Mouse (Mus musculus): ENCODE measurements around the gene Cnnm2. TPM values are rescaled to one million over a fixed set of nuclear protein-coding genes. Genes with fewer than 3 reads are reported as not detected.
A peak's percentile ranks its signal among the peaks of the same experiment; 100 is the strongest.

Gene Cnnm2
- total and polyA plus RNA-seq, 3 experiments, result 4.0 to 10.7 TPM; not detected in 1

GRCm38 (mm10) chr19:46848381-46849268 is 87.2 kb downstream of the Cnnm2 start:
- Histone ChIP-seq H3K36me3 (ENCODE audit: control insufficient read depth in 1 of 2, insufficient read depth in 2 of 2, low read length in 2 of 2) (peaks cover 0 to 49% of the 10 kb centered on the region in 2 experiments; a peak in 2 of 4 replicates), H3K27me3 (ENCODE audit: control insufficient read depth in 1 of 2, insufficient read depth in 2 of 2, low read length in 2 of 2) (no peaks in the 10 kb centered on the region), H3K4me1 (ENCODE audit: control insufficient read depth in 1 of 2, insufficient read depth in 2 of 2, low read length in 2 of 2) (peaks cover 38 to 50% of the 10 kb centered on the region in 2 experiments), H3K79me2 (ENCODE audit: control insufficient read depth, insufficient read depth, low read length, poor library complexity) (no peaks in the 10 kb centered on the region), H3K9ac (ENCODE audit: control insufficient read depth, low read depth, low read length, poor library complexity, severe bottlenecking) (peak overlapping the region; percentile 11; the same call in 1 of the 2 replicates), H3K27ac (ENCODE audit: control insufficient read depth, low read depth, low read length) (peak overlapping the region; percentile 75), H3K4me3 (ENCODE audit: control insufficient read depth in 1 of 2, insufficient read depth in 1 of 2, low read depth in 2 of 2, low read length in 2 of 2) (no peak overlapping the region), H3K9me3 (replicated peaks; ENCODE audit: insufficient read depth, low read length) (no peaks in the 10 kb centered on the region)
- TF ChIP-seq NELFE (IDR thresholded peaks at IDR 0.05; ENCODE audit: low read depth, low read length) (peak; percentile 28; the same call in 1 of the 2 replicates), TAL1 (IDR thresholded peaks at IDR 0.05; ENCODE audit: low read length) (no peak), SIN3A (IDR thresholded peaks at IDR 0.05; ENCODE audit: low read length) (no peak), GABPA (IDR thresholded peaks at IDR 0.05; ENCODE audit: low read depth, low read length) (no peak), POLR2A (IDR thresholded peaks at IDR 0.05; ENCODE audit: control insufficient read depth in 1 of 2, insufficient read depth in 1 of 2, low read depth in 1 of 2, low read length in 2 of 2, poor library complexity in 1 of 2) (no peak), ZKSCAN1 (IDR thresholded peaks at IDR 0.05; ENCODE audit: low read depth, low read length) (0 out of 2 replicates have a peak, but pooled peaks have one; percentile 15), GATA1 (IDR thresholded peaks at IDR 0.05; ENCODE audit: low read depth, low read length) (no peak)
- DNase-seq (ENCODE audit: low read depth, low spot score), result no peak

- peaks cover 36 to 47% of the 10 kb centered on the region in 2 experiments for H3K4me1 ChIP-seq (ENCODE audit: control insufficient read depth in 1 of 2, insufficient read depth in 2 of 2, low read length in 2 of 2)
- peak; percentile 97 for DNase-seq (ENCODE audit: low read depth, low spot score)
- peaks cover 0 to 49% of the 10 kb centered on the region in 2 experiments; a peak in 2 of 4 replicates for H3K36me3 ChIP-seq (ENCODE audit: control insufficient read depth in 1 of 2, insufficient read depth in 2 of 2, low read length in 2 of 2)
- TF ChIP-seq NELFE (IDR thresholded peaks at IDR 0.05; ENCODE audit: low read depth, low read length) (no peak), CHD2 (IDR thresholded peaks at IDR 0.05; ENCODE audit: low read length) (no peak), RCOR1 (IDR thresholded peaks at IDR 0.05; ENCODE audit: low read depth, low read length) (peak; percentile 84), ZMIZ1 (IDR thresholded peaks at IDR 0.05; ENCODE audit: low read depth, low read length) (no peak), ETS1 (IDR thresholded peaks at IDR 0.05; ENCODE audit: low read depth, low read length) (peak; percentile 96), POLR2AphosphoS2 (IDR thresholded peaks at IDR 0.05; ENCODE audit: low read length) (no peak), RAD21 (IDR thresholded peaks at IDR 0.05; ENCODE audit: low read depth, low read length) (no peak), CTCF (IDR thresholded peaks at IDR 0.05 in 2 of 3, conservative IDR thresholded peaks at IDR 0.05 in 1 of 3; ENCODE audit: control insufficient read depth in 1 of 3, insufficient read depth in 1 of 3, low read depth in 2 of 3, low read length in 3 of 3, poor library complexity in 1 of 3, severe bottlenecking in 1 of 3) (no peak), KAT2A (conservative IDR thresholded peaks at IDR 0.05; ENCODE audit: low read depth, low read length) (no peak), MAFK (IDR thresholded peaks at IDR 0.05; ENCODE audit: borderline replicate concordance, low read depth, low read length) (no peak), TCF12 (IDR thresholded peaks at IDR 0.05; ENCODE audit: low read depth, low read length) (peak; percentile 98), USF2 (IDR thresholded peaks at IDR 0.05; ENCODE audit: borderline replicate concordance in 1 of 2, insufficient read depth in 1 of 2, low read depth in 1 of 2, low read length in 2 of 2) (peak; percentile 53 to 76; a peak in 3 of 4 replicates), ZNF384 (IDR thresholded peaks at IDR 0.05; ENCODE audit: low read depth, low read length) (no peak), USF1 (IDR thresholded peaks at IDR 0.05; ENCODE audit: low read depth, low read length) (peak; percentile 96), SIN3A (IDR thresholded peaks at IDR 0.05; ENCODE audit: low read length) (peak; percentile 96), MYC (IDR thresholded peaks at IDR 0.05; ENCODE audit: low read depth, low read length) (peak; percentile 84; the same call in 1 of the 2 replicates), CHD1 (IDR thresholded peaks at IDR 0.05; ENCODE audit: low read depth, low read length) (no peak), POLR2AphosphoS5 (IDR thresholded peaks at IDR 0.05; ENCODE audit: borderline replicate concordance, low read depth, low read length) (no peak), TAL1 (IDR thresholded peaks at IDR 0.05; ENCODE audit: low read length) (peak; percentile 96), TBP (IDR thresholded peaks at IDR 0.05; ENCODE audit: low read depth, low read length) (peak; percentile 67), MEF2A (IDR thresholded peaks at IDR 0.05; ENCODE audit: extremely low read depth, insufficient replicate concordance, low read depth, low read length, poor library complexity, severe bottlenecking) (no peak), JUND (IDR thresholded peaks at IDR 0.05; ENCODE audit: low read depth, low read length) (no peak), NRF1 (IDR thresholded peaks at IDR 0.05; ENCODE audit: insufficient read depth, low read depth, low read length, poor library complexity, severe bottlenecking) (no peak), MAX (IDR thresholded peaks at IDR 0.05; ENCODE audit: low read length) (peak; percentile 96)
These were observed 88.1 kb downstream of the Cnnm2 start for GRCm38 (mm10) chr19:46849443-46849997.

More at GRCm38 (mm10) chr19:46849443-46849997, 88.1 kb downstream of the Cnnm2 start:
- Histone ChIP-seq H3K27ac (ENCODE audit: control insufficient read depth, low read depth, low read length) (peak overlapping the region; percentile 87), H3K9me3 (replicated peaks; ENCODE audit: insufficient read depth, low read length) (no peaks in the 10 kb centered on the region), H3K4me3 (ENCODE audit: control insufficient read depth in 1 of 2, insufficient read depth in 1 of 2, low read depth in 2 of 2, low read length in 2 of 2) (peak overlapping the region in 1 of 2 experiments; percentile 2; a peak in 1 of 4 replicates), H3K79me2 (ENCODE audit: control insufficient read depth, insufficient read depth, low read length, poor library complexity) (no peaks in the 10 kb centered on the region), H3K9ac (ENCODE audit: control insufficient read depth, low read depth, low read length, poor library complexity, severe bottlenecking) (no peak overlapping the region), H3K27me3 (ENCODE audit: control insufficient read depth in 1 of 2, insufficient read depth in 2 of 2, low read length in 2 of 2) (no peaks in the 10 kb centered on the region)
